Mouse (Mus musculus) ES-Bruce4 (cell line): ENCODE results near the gene Srsf9. TPM values are rescaled to one million over a fixed set of nuclear protein-coding genes. Genes with fewer than 3 reads are reported as not detected.

Experiments
- H3K27ac ChIP-seq: 2 replicates; pipeline ENCODE4 v1.5.1; 2012; ENCODE audit warnings: low read length, inconsistent platforms; ENCODE audit not compliant: insufficient read depth
- H3K27me3 ChIP-seq: 2 replicates; pipeline ENCODE4 v1.6.1; 2012; ENCODE audit warnings: mild to moderate bottlenecking, low read length, inconsistent platforms; ENCODE audit not compliant: control insufficient read depth, poor library complexity, insufficient read depth, severe bottlenecking
- H3K36me3 ChIP-seq: 2 replicates; pipeline ENCODE4 v1.6.1; 2012; ENCODE audit warnings: inconsistent platforms, mild to moderate bottlenecking, low read length, moderate library complexity; ENCODE audit not compliant: control insufficient read depth, poor library complexity, insufficient read depth, severe bottlenecking
- H3K4me1 ChIP-seq: one replicate; pipeline ENCODE4 v1.8.1; 2011; ENCODE audit warnings: low read length; ENCODE audit not compliant: control insufficient read depth, insufficient read depth
- H3K4me3 ChIP-seq: 2 replicates; pipeline ENCODE4 v1.5.1; 2011; ENCODE audit warnings: low read depth, mild to moderate bottlenecking, low read length
- H3K9ac ChIP-seq: 2 replicates; pipeline ENCODE4 v1.6.1; 2012; ENCODE audit warnings: low read depth, mild to moderate bottlenecking, inconsistent platforms; ENCODE audit not compliant: poor library complexity, severe bottlenecking
- H3K9me3 ChIP-seq: replicated peaks from 2 replicates; pipeline ENCODE4 v1.6.1; 2012; ENCODE audit warnings: mild to moderate bottlenecking, low read length, inconsistent platforms; ENCODE audit not compliant: control insufficient read depth, poor library complexity, insufficient read depth, severe bottlenecking
- CTCF ChIP-seq: IDR thresholded peaks from one replicate; pipeline ENCODE4 v1.8.1; 2011; ENCODE audit warnings: low read depth, low read length
- EP300 ChIP-seq: IDR thresholded peaks from 2 replicates; pipeline ENCODE4 v1.6.1; 2011; ENCODE audit warnings: low read depth, low read length; ENCODE audit not compliant: insufficient read depth
- POLR2A ChIP-seq: IDR thresholded peaks from one replicate; pipeline ENCODE4 v1.8.1; 2011; ENCODE audit warnings: low read length; ENCODE audit not compliant: insufficient read depth
- polyA plus RNA-seq: library from polyadenylated mRNA; stranded (reverse); fragments of >200 nt; gene quantifications from 2 replicates; pipeline ENCODE4 v1.2.4, GENCODE M21; 2011; ENCODE audit warnings: low read depth; ENCODE audit not compliant: missing spikeins, insufficient read depth, insufficient read length

Gene Srsf9
- polyA plus RNA-seq = 107 and 111 TPM in 2 replicates

DNA sequence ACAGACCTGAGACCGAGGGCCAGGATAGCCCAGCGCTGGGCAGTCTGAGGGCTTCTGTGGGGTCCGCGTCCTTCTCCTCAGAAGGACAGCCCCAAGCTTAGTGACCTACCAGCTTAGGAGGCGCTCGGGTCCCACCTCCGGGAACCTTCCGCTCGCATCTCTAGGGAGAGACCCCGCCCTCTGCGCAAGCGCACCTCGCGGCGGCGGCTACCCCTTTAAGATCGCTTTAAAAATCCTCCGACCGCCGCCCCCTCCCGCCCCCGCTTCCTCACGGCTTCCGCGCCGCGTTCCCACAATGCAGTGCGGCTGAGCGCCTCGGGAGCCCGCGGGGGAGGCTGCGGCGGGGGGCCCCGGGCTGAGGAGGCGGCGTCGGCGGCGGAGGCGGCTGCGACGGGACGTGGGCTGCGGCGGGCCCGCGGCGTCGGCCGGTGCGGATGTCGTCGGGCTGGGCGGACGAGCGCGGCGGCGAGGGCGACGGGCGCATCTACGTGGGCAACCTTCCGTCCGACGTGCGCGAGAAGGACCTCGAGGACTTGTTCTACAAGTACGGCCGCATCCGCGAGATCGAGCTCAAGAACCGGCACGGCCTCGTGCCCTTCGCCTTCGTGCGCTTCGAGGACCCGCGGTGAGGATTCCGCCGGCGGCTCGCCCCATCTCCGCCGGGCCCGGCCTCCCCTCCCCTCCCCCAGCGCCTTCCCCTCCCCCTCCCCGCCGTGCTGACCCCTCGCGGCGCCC, at the start of gene Srsf9:
Srsf9 (plus strand) TSS at position 303 of the 735 bp plus-strand sequence.
- H3K9me3 ChIP-seq = no peaks in the 10 kb centered on the region
- no peaks in the 10 kb centered on the region for H3K27me3 ChIP-seq
- peaks cover 10% of the 10 kb centered on the region for H3K36me3 ChIP-seq
- H3K4me1 ChIP-seq = no peaks in the 10 kb centered on the region
- peak within 1 kb of the TSS; percentile 89 for H3K9ac ChIP-seq
- H3K4me3 ChIP-seq = peak within 1 kb of the TSS; percentile 95
- TF ChIP-seq CTCF (no peak), POLR2A (no peak), EP300 (no peak)
- 0 out of 2 replicates have a peak within 1 kb of the TSS, but pooled peaks have one; percentile 11 for H3K27ac ChIP-seq

DNA sequence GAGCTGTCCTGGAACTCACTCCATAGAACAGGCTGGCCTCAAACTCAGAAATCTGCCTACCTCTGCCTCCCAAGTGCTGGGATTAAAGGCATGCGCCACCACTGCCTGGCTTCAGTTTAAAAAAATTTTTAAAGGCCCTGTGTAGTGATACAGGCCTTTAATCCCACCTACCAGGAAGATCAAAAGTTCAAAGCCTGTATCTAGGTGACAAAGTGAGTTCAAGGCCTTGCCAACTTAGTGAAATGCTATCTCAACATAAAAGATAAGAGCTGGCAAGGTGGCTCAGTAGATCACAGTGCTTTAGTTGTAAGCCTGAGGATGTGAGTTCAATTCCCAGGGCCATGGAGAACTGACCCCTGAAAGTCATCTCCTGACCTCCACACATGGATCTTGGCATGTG, 48.9 kb upstream of the Srsf9 start:
- Histone ChIP-seq H3K27ac (no peak overlapping the region), H3K36me3 (no peaks in the 10 kb centered on the region; the same call in none of the 2 replicates), H3K27me3 (no peaks in the 10 kb centered on the region), H3K9ac (no peak overlapping the region), H3K4me3 (no peak overlapping the region), H3K9me3 (no peaks in the 10 kb centered on the region), H3K4me1 (peaks cover 3% of the 10 kb centered on the region)
- no peak for TF ChIP-seq POLR2A
- TF ChIP-seq CTCF = no peak
- no peak for TF ChIP-seq EP300

DNA sequence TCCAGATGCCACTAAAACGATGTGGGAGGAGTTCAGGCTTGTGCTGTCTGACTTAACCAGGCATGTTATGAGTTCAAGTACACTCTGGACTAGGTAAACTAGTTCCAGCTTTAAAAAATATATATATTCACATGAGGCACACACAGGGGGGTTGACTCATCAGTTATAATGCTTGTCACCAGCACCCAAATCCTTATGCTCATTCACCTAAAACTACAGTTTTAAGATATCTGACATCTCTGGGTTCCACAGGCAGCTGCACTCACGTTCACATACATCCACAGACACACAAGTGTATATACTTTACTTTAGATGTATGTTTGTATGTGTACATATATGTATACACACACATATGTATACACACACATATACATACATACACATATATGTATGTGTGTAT, 48.2 kb upstream of the Srsf9 start:
- Histone ChIP-seq H3K9ac (no peak overlapping the region), H3K27me3 (no peaks in the 10 kb centered on the region), H3K4me3 (no peak overlapping the region), H3K36me3 (peaks cover 5% of the 10 kb centered on the region), H3K27ac (no peak overlapping the region), H3K9me3 (no peaks in the 10 kb centered on the region), H3K4me1 (peaks cover 3% of the 10 kb centered on the region)
- TF ChIP-seq EP300 = no peak
- no peak for TF ChIP-seq POLR2A
- TF ChIP-seq CTCF = no peak

DNA sequence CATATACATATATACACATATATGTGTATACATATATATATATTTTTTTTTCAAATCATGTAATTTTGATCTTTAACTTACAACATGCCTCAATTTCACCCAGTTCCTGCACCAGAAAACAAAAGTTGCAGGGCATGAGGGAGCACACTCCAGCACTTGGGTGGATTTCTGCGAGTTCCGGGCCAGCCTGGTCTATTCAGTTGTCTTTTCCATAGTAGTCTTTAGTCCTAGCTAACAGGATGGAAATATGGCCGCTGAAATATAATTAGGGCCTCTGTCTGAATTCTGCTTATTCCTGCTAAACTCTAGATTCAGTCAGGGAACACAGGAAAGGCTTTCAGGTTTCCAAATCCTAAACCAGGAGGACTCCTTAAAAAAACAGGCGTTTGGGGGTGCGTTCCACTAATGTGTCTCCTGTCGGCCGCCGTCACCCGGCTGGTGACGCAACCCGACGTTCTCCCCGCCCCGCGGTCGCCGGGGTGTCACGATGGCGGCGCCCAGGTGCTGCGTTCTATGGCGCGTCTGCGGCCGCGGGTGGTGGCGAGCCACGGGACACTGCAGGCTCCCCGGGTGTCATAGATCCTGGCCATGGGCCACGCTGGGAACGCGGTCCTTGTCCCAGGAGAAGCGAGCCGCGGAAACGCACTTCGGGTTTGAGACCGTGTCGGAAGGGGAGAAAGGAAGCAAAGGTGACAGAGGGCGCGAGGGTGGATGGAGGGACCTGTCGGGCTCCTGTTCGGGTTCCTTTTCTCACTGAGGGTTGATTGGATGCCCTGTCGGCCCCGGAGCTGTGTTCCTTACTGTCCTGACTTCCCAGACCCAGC, 47.5 kb upstream of the Srsf9 start, which contains the start of gene Coq5:
Coq5 (plus strand) TSS at position 441 of the 824 bp plus-strand sequence.
- Histone ChIP-seq H3K27me3 (no peaks in the 10 kb centered on the region), H3K9me3 (no peaks in the 10 kb centered on the region), H3K4me1 (peaks cover 3% of the 10 kb centered on the region), H3K36me3 (peaks cover 9% of the 10 kb centered on the region), H3K9ac (peak within 1 kb of the TSS; percentile 60), H3K27ac (no peak within 1 kb of the TSS), H3K4me3 (peak within 1 kb of the TSS; percentile 97)
- TF ChIP-seq EP300 = no peak
- no peak for TF ChIP-seq CTCF
- TF ChIP-seq POLR2A = no peak

DNA sequence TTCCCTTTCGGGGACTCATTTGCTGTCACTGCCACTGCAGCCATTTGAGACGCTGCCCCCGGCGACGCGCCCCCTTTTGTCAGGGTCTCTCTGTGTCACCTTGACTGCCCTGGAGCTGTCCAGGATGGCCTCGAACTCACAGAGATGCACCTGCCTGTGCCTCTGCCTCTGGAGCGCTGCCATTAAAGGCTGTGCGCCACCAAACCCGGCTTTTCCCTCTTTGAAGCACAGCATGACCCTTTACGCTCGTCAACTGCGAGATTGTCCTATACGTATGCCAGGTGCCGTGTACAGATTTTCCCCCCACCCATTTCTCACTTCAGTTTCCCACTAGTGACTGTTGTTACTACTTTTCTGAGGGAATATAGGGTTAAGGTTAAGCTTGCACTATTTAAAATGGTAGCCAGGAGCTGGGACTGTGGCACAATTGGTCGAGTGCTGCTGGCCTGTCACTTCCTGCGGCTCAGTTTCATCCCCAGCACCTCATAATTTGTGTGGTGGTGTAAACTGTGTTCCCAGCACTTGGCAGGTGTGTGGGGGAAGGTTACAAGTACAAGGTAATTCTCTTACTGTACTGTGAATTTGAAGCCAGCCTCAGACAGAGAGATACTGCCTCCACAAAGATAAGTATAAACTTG, 46.8 kb upstream of the Srsf9 start:
- no peaks in the 10 kb centered on the region for H3K27me3 ChIP-seq
- TF ChIP-seq POLR2A = no peak
- peak; percentile 15 for TF ChIP-seq CTCF
- no peaks in the 10 kb centered on the region for H3K4me1 ChIP-seq
- H3K9me3 ChIP-seq = no peaks in the 10 kb centered on the region
- H3K9ac ChIP-seq = peak overlapping the region; percentile 60
- H3K36me3 ChIP-seq = peaks cover 13% of the 10 kb centered on the region
- H3K27ac ChIP-seq = no peak overlapping the region
- peak overlapping the region; percentile 97 for H3K4me3 ChIP-seq
